Mouse (Mus musculus) stomach, postnatal 0 days (tissue): ENCODE results near the gene Aamdc.

ENCODE experiments used
- CTCF ChIP-seq: IDR thresholded peaks from 2 replicates; pipeline ENCODE4 v1.5.1; 2016; ENCODE audit warnings: antibody characterized with exemption, low read depth, mild to moderate bottlenecking, moderate library complexity
- EP300 ChIP-seq: optimal IDR thresholded peaks from 2 replicates; pipeline ENCODE3; 2016; ENCODE audit warnings: antibody characterized with exemption

- TF ChIP-seq CTCF (no peak), EP300 (no peak)
Measured at GRCm38 (mm10) chr7:97621346-97621745, 42.0 kb upstream of the Aamdc start.
